Mouse (Mus musculus) lung, embryonic 14.5 days (tissue): ENCODE measurements around the gene Car15. TPM values are rescaled to one million over a fixed set of nuclear protein-coding genes. Genes with fewer than 3 reads are reported as not detected.

Experiments
- ATAC-seq: fragments of 200-750 bp; cut with Nextera tagmentation; 2 replicates; pipeline ENCODE4 v1.8.0; 2017; ENCODE audit warnings: mild to moderate bottlenecking, moderate TSS enrichment, moderate library complexity; ENCODE audit not compliant: insufficient read depth
- DNase-seq: peaks from one replicate; pipeline ENCODE4 v3.0.0-alpha.2; 2015
- H3K27ac ChIP-seq: fragments of 300-500 bp; sonication (generic); 2 replicates; pipeline ENCODE4 v1.5.1; 2014; ENCODE audit warnings: low read depth, mild to moderate bottlenecking, moderate library complexity
- H3K27me3 ChIP-seq: fragments of 300-500 bp; sonication (generic); 2 replicates; pipeline ENCODE4 v1.6.1; 2014; ENCODE audit warnings: low read length, control low read depth; ENCODE audit not compliant: insufficient read depth
- H3K36me3 ChIP-seq: fragments of 300-500 bp; sonication (generic); 2 replicates; pipeline ENCODE4 v1.6.1; 2014; ENCODE audit warnings: control low read depth; ENCODE audit not compliant: insufficient read depth
- H3K4me1 ChIP-seq: fragments of 300-500 bp; sonication (generic); 2 replicates; pipeline ENCODE4 v1.6.1; 2014; ENCODE audit warnings: antibody characterized with exemption, control low read depth; ENCODE audit not compliant: insufficient read depth
- H3K4me2 ChIP-seq: fragments of 300-500 bp; sonication (generic); 2 replicates; pipeline ENCODE4 v1.6.1; 2014; ENCODE audit warnings: mild to moderate bottlenecking
- H3K4me3 ChIP-seq: fragments of 300-500 bp; sonication (generic); 2 replicates; pipeline ENCODE4 v1.5.1; 2014; ENCODE audit warnings: low read depth, low read length
- H3K9ac ChIP-seq: fragments of 300-500 bp; sonication (generic); 2 replicates; pipeline ENCODE4 v1.6.1; 2014
- H3K9me3 ChIP-seq: fragments of 300-500 bp; sonication (generic); 2 replicates; pipeline ENCODE4 v1.6.1; 2016; ENCODE audit warnings: low read depth, low read length, control low read depth
- CTCF ChIP-seq: IDR thresholded peaks from 2 replicates; pipeline ENCODE4 v1.5.1; 2016; ENCODE audit warnings: antibody characterized with exemption, low read depth
- WGBS: fragments of 180-500 bp; shearing (Covaris S2); extraction: QIAGEN DNeasy Blood & Tissue Kit; methylation state at CpG from one replicate; pipeline ENCODE4 v1.1.7; 2014; 5-methylcytosine and 5-hydroxymethylcytosine counted together
- polyA plus RNA-seq: library from polyadenylated mRNA; unstranded; fragments of >200 nt; fragmentation: Nextera tagmentation; extraction: Ambion mirVana; gene quantifications from 2 replicates; pipeline ENCODE4 v1.2.1, GENCODE M21; 2014

Car15 gene
- polyA plus RNA-seq, 1 experiment from 2014 or later = 2.7 TPM

GRCm38 (mm10) chr16:17865770-17866169, 27.6 kb upstream of the Car15 start:
- Histone ChIP-seq H3K27me3 (no peaks in the 10 kb centered on the region), H3K4me1 (no peaks in the 10 kb centered on the region), H3K36me3 (peaks cover 27% of the 10 kb centered on the region; the same call in 1 of the 2 replicates), H3K27ac (no peak overlapping the region), H3K4me3 (no peak overlapping the region), H3K9ac (no peak overlapping the region), H3K4me2 (no peak overlapping the region), H3K9me3 (no peaks in the 10 kb centered on the region)
- ATAC-seq (no peak), DNase-seq (no peak)
- no peak for TF ChIP-seq CTCF
- WGBS = 73% methylated on average over 6 of the region's 6 CpGs

- Histone ChIP-seq H3K4me2 (no peak overlapping the region), H3K4me1 (no peaks in the 10 kb centered on the region), H3K27me3 (no peaks in the 10 kb centered on the region), H3K9me3 (no peaks in the 10 kb centered on the region), H3K4me3 (no peak overlapping the region), H3K9ac (no peak overlapping the region), H3K27ac (no peak overlapping the region), H3K36me3 (peaks cover 28% of the 10 kb centered on the region; the same call in 1 of the 2 replicates)
- 68% methylated on average over 2 of the region's 2 CpGs for WGBS
- no peak for ATAC-seq
- no peak for DNase-seq
- TF ChIP-seq CTCF = no peak
These were observed 27.1 kb upstream of the Car15 start for GRCm38 (mm10) chr16:17865293-17865692.

- Histone ChIP-seq H3K4me2 (no peak overlapping the region), H3K27me3 (no peaks in the 10 kb centered on the region), H3K9me3 (no peaks in the 10 kb centered on the region), H3K36me3 (peaks cover 71% of the 10 kb centered on the region), H3K4me1 (no peaks in the 10 kb centered on the region), H3K4me3 (no peak overlapping the region), H3K27ac (no peak overlapping the region), H3K9ac (no peak overlapping the region)
- DNase-seq = peak; percentile 53
- no peak for ATAC-seq
- TF ChIP-seq CTCF = peak; percentile 62
These were observed 20.4 kb upstream of the Car15 start for GRCm38 (mm10) chr16:17858592-17858991.

- H3K4me3 ChIP-seq = no peak overlapping the region
- WGBS = 70% methylated on average over 7 of the region's 7 CpGs
- ATAC-seq = no peak
- no peak overlapping the region for H3K4me2 ChIP-seq
- H3K4me1 ChIP-seq = no peaks in the 10 kb centered on the region
- no peak for TF ChIP-seq CTCF
- no peaks in the 10 kb centered on the region for H3K27me3 ChIP-seq
- no peak for DNase-seq
- peaks cover 79% of the 10 kb centered on the region for H3K36me3 ChIP-seq
- H3K9ac ChIP-seq = no peak overlapping the region
- no peaks in the 10 kb centered on the region for H3K9me3 ChIP-seq
- no peak overlapping the region for H3K27ac ChIP-seq
These were observed 19.0 kb upstream of the Car15 start for GRCm38 (mm10) chr16:17857157-17857556.

GRCm38 (mm10) chr16:17853263-17853662, 15.1 kb upstream of the Car15 start:
- TF ChIP-seq CTCF = no peak
- 86% methylated on average over 2 of the region's 2 CpGs for WGBS
- Histone ChIP-seq H3K27ac (no peak overlapping the region), H3K9ac (no peak overlapping the region), H3K4me2 (no peak overlapping the region), H3K4me1 (no peaks in the 10 kb centered on the region), H3K4me3 (no peak overlapping the region), H3K36me3 (peaks cover 87% of the 10 kb centered on the region), H3K9me3 (no peaks in the 10 kb centered on the region), H3K27me3 (no peaks in the 10 kb centered on the region)
- DNase-seq (no peak), ATAC-seq (no peak)

GRCm38 (mm10) chr16:17851860-17852259, 13.7 kb upstream of the Car15 start:
- H3K27me3 ChIP-seq = no peaks in the 10 kb centered on the region
- H3K4me2 ChIP-seq = no peak overlapping the region
- H3K4me1 ChIP-seq = no peaks in the 10 kb centered on the region
- WGBS = 85% methylated on average over 1 of the region's 1 CpGs
- H3K27ac ChIP-seq = no peak overlapping the region
- no peak for TF ChIP-seq CTCF
- H3K36me3 ChIP-seq = peaks cover 87% of the 10 kb centered on the region
- H3K9me3 ChIP-seq = no peaks in the 10 kb centered on the region
- H3K9ac ChIP-seq = no peak overlapping the region
- no peak overlapping the region for H3K4me3 ChIP-seq
- ATAC-seq = no peak
- DNase-seq = no peak

GRCm38 (mm10) chr16:17851331-17851730, 13.2 kb upstream of the Car15 start:
- no peak for TF ChIP-seq CTCF
- H3K4me3 ChIP-seq = no peak overlapping the region
- no peak overlapping the region for H3K4me2 ChIP-seq
- ATAC-seq (no peak), DNase-seq (no peak)
- H3K27ac ChIP-seq = no peak overlapping the region
- peaks cover 87% of the 10 kb centered on the region for H3K36me3 ChIP-seq
- H3K9ac ChIP-seq = no peak overlapping the region
- no peaks in the 10 kb centered on the region for H3K9me3 ChIP-seq
- H3K4me1 ChIP-seq = no peaks in the 10 kb centered on the region
- H3K27me3 ChIP-seq = no peaks in the 10 kb centered on the region
- 93% methylated on average over 5 of the region's 5 CpGs for WGBS

- Histone ChIP-seq H3K9me3 (no peaks in the 10 kb centered on the region), H3K4me2 (no peak overlapping the region), H3K4me1 (no peaks in the 10 kb centered on the region), H3K36me3 (peaks cover 88% of the 10 kb centered on the region), H3K4me3 (no peak overlapping the region), H3K27me3 (no peaks in the 10 kb centered on the region), H3K27ac (no peak overlapping the region), H3K9ac (no peak overlapping the region)
- DNase-seq = no peak
- TF ChIP-seq CTCF = no peak
- no peak for ATAC-seq
- WGBS = 77% methylated on average over 6 of the region's 6 CpGs
These were observed 11.3 kb upstream of the Car15 start for GRCm38 (mm10) chr16:17849486-17849885.
